Comparison of ENCODE assay signal across 8 mouse cellular contexts in genomic region chr2:27425751-27426405, GRCm38 (mm10). TPM values are rescaled to one million over a fixed set of nuclear protein-coding genes. Genes with fewer than 3 reads are reported as not detected.
A peak's percentile ranks its signal among the peaks of the same experiment; 100 is the strongest.
DNase-seq lines count a peak whose midpoint lies in the region; ATAC-seq and TF ChIP-seq lines count a peak whose summit lies in the region.

No protein-coding gene starts in this region.

- H3K27ac ChIP-seq in left cerebral cortex, adult 2 months: no peak overlapping the region
- peak overlapping the region; percentile 51; the same call in 1 of the 2 replicates for H3K27ac ChIP-seq in bone marrow, adult 2 months (ENCODE audit: control insufficient read depth, insufficient read depth, low read depth, low read length, poor library complexity)
- peak overlapping the region; percentile 61 for H3K27ac ChIP-seq in heart, embryonic 13.5 days (replicated peaks)
- H3K27ac ChIP-seq in limb, embryonic 10.5 days: peak overlapping the region; percentile 97
- peak overlapping the region; percentile 69 for H3K27ac ChIP-seq in midbrain, embryonic 15.5 days

- no peak for DNase-seq in left cerebral cortex, adult 2 months (ENCODE audit: extremely low spot score in 1 of 2, low spot score in 2 of 2)
- DNase-seq in left cerebral cortex, postnatal 25 days (ENCODE audit: low spot score in 2 of 2): no peak
- DNase-seq in limb, embryonic 10.5 days (ENCODE audit: low spot score): peak; percentile 76
- DNase-seq in yolk sac, embryonic 10.5 days (ENCODE audit: low spot score): peak; percentile 60

- under 1% methylated on average over 54 of the region's 60 CpGs for WGBS in bone marrow, adult 2 months
- under 1% methylated on average over 54 of the region's 60 CpGs for WGBS in heart, embryonic 13.5 days
- WGBS in limb, embryonic 10.5 days: under 1% methylated on average over 60 of the region's 60 CpGs
- WGBS in midbrain, embryonic 15.5 days: under 1% methylated on average over 60 of the region's 60 CpGs

- H3K9ac ChIP-seq in heart, embryonic 13.5 days: peak overlapping the region; percentile 89
- peak overlapping the region; percentile 60 for H3K9ac ChIP-seq in midbrain, embryonic 15.5 days

- peaks cover 15% of the 10 kb centered on the region; the same call in 1 of the 2 replicates for H3K27me3 ChIP-seq in heart, embryonic 13.5 days (replicated peaks)
- no peaks in the 10 kb centered on the region; the same call in 1 of the 2 replicates for H3K27me3 ChIP-seq in limb, embryonic 10.5 days (ENCODE audit: low read depth, poor library complexity, severe bottlenecking)
- no peaks in the 10 kb centered on the region for H3K27me3 ChIP-seq in midbrain, embryonic 15.5 days (replicated peaks)

- TF ChIP-seq POLR2A in bone marrow, adult 2 months (IDR thresholded peaks at IDR 0.05; ENCODE audit: borderline replicate concordance, control insufficient read depth, low read depth, low read length): no peak

- no peaks in the 10 kb centered on the region for H3K9me3 ChIP-seq in heart, embryonic 13.5 days
- no peaks in the 10 kb centered on the region for H3K9me3 ChIP-seq in limb, embryonic 10.5 days (replicated peaks)
- no peaks in the 10 kb centered on the region for H3K9me3 ChIP-seq in midbrain, embryonic 15.5 days

- H3K4me1 ChIP-seq in bone marrow, adult 2 months (ENCODE audit: control insufficient read depth, insufficient read depth, low read length): no peaks in the 10 kb centered on the region; the same call in 1 of the 2 replicates
- H3K4me1 ChIP-seq in heart, embryonic 13.5 days: peaks cover 59% of the 10 kb centered on the region
- peaks cover 59% of the 10 kb centered on the region for H3K4me1 ChIP-seq in limb, embryonic 10.5 days
- peaks cover 60% of the 10 kb centered on the region for H3K4me1 ChIP-seq in midbrain, embryonic 15.5 days

- H3K4me3 ChIP-seq in left cerebral cortex, adult 2 months: peak overlapping the region; percentile 85
- peak overlapping the region; percentile 58 for H3K4me3 ChIP-seq in bone marrow, adult 2 months (replicated peaks; ENCODE audit: control insufficient read depth, low read depth, low read length)
- peak overlapping the region; percentile 84 for H3K4me3 ChIP-seq in heart, embryonic 13.5 days
- H3K4me3 ChIP-seq in limb, embryonic 10.5 days: peak overlapping the region; percentile 93
- peak overlapping the region; percentile 52 for H3K4me3 ChIP-seq in midbrain, embryonic 15.5 days

- ATAC-seq in heart, embryonic 13.5 days (ENCODE audit: extremely low read depth, insufficient number of reproducible peaks, low FRiP score, low TSS enrichment): no peak
- ATAC-seq in midbrain, embryonic 15.5 days (replicated peaks): 0 out of 2 replicates have a peak, but pooled peaks have one; percentile 6
- ATAC-seq in erythroid progenitor cell, adult 5-6 weeks (replicated peaks; ENCODE audit: low FRiP score, poor library complexity, severe bottlenecking): no peak

- no peak for TF ChIP-seq CTCF in left cerebral cortex, adult 2 months (IDR thresholded peaks at IDR 0.05)
- TF ChIP-seq CTCF in bone marrow, adult 2 months (IDR thresholded peaks at IDR 0.05; ENCODE audit: control insufficient read depth, insufficient read depth, low read length): no peak

- H3K36me3 ChIP-seq in heart, embryonic 13.5 days: no peaks in the 10 kb centered on the region
- peaks cover 16% of the 10 kb centered on the region for H3K36me3 ChIP-seq in limb, embryonic 10.5 days
- no peaks in the 10 kb centered on the region for H3K36me3 ChIP-seq in midbrain, embryonic 15.5 days (replicated peaks)

- H3K4me2 ChIP-seq in heart, embryonic 13.5 days: peak overlapping the region; percentile 99
- peak overlapping the region; percentile 95 for H3K4me2 ChIP-seq in midbrain, embryonic 15.5 days

- intact Hi-C loops in left cerebral cortex, adult 2 months (cut with DNase I): no loop called here
- intact Hi-C loops in left cerebral cortex, postnatal 25 days (cut with DNase I): no loop called here

RNA-seq across cellular contexts. Expression of gene Vav2, which starts 1.0 kb away (rescaled TPM):
- total RNA-seq in left cerebral cortex, adult 2 months (2021): 10 to 100 TPM; 10.2 to 10.5 TPM
- 10 to 100 TPM; 11.0 to 11.8 TPM for total RNA-seq in left cerebral cortex, postnatal 25 days (2021)
- 11.0 and 18.8 TPM in 2 replicates for polyA plus RNA-seq in bone marrow, adult 2 months (2011; ENCODE audit: insufficient read depth, insufficient read length, low replicate concordance, missing spikeins)
- polyA plus RNA-seq in heart, embryonic 13.5 days (2015; fragmentation: Nextera tagmentation; extraction: Ambion mirVana): 2.6 and 2.7 TPM in 2 replicates
- polyA plus RNA-seq in limb, embryonic 10.5 days (2016; fragmentation: Nextera tagmentation; extraction: Ambion mirVana): 9.2 and 9.6 TPM in 2 replicates
- polyA plus RNA-seq in midbrain, embryonic 15.5 days (2015; fragmentation: Nextera tagmentation; extraction: Ambion mirVana): 13.9 and 15.7 TPM in 2 replicates
- total RNA-seq in erythroid progenitor cell, adult 5-6 weeks (2015; ENCODE audit: low replicate concordance): 1.7 and 3.6 TPM in 2 replicates
- total RNA-seq in erythroid progenitor cell, adult 5-6 weeks (2017; ENCODE audit: low replicate concordance): 2.2 and 10.7 TPM in 2 replicates

RNA-seq across cellular contexts. Expression of gene Brd3os, which starts 16.2 kb away (rescaled TPM):
- 10 to 100 TPM; 26.7 to 27.6 TPM for total RNA-seq in left cerebral cortex, adult 2 months (2021)
- total RNA-seq in left cerebral cortex, postnatal 25 days (2021): 10 to 100 TPM; 29.6 to 33.2 TPM
- polyA plus RNA-seq in bone marrow, adult 2 months (2011; ENCODE audit: insufficient read depth, insufficient read length, low replicate concordance, missing spikeins): 0.68 and 1.3 TPM in 2 replicates
- 3.7 and 3.8 TPM in 2 replicates for polyA plus RNA-seq in heart, embryonic 13.5 days (2015; fragmentation: Nextera tagmentation; extraction: Ambion mirVana)
- polyA plus RNA-seq in limb, embryonic 10.5 days (2016; fragmentation: Nextera tagmentation; extraction: Ambion mirVana): 5.2 and 7.6 TPM in 2 replicates
- polyA plus RNA-seq in midbrain, embryonic 15.5 days (2015; fragmentation: Nextera tagmentation; extraction: Ambion mirVana): 42.7 and 44.5 TPM in 2 replicates
- not detected in 2 replicates for total RNA-seq in erythroid progenitor cell, adult 5-6 weeks (2015; ENCODE audit: low replicate concordance)
- 1.2 TPM in 1 of 2 replicates, not detected in the other for total RNA-seq in erythroid progenitor cell, adult 5-6 weeks (2017; ENCODE audit: low replicate concordance)

Comparison
In these comparisons a context has a peak if more than half of its experiments do, and no peak if none do; other contexts are left out.
1. DNase-seq: peak in limb, embryonic 10.5 days (single experiment) and yolk sac, embryonic 10.5 days (single experiment); none in left cerebral cortex, adult 2 months (0 of 2) and left cerebral cortex, postnatal 25 days (0 of 2).
2. Peak in every context shown above with its lines, with median percentiles within 50 percentile points of each other: H3K4me3 ChIP-seq.